Comparison of ENCODE assay signal across 34 mouse cellular contexts in genomic region chr6:55345264-55345663, GRCm38 (mm10). TPM values are rescaled to one million over a fixed set of nuclear protein-coding genes. Genes with fewer than 3 reads are reported as not detected.
DNase-seq lines count a peak whose midpoint lies in the region; ATAC-seq and TF ChIP-seq lines count a peak whose summit lies in the region.
"Had no signal": no experiment of that assay in that cellular context is flagged by ENCODE, and none has a peak within 500 bp of the region (broad histone marks: within the 10 kb centered on the region; RNA-seq: fewer than 3 reads in every experiment).

No protein-coding gene starts in this region.

- H3K9ac ChIP-seq in heart, embryonic 12.5 days, result no peak overlapping the region
- H3K9ac ChIP-seq in liver, embryonic 15.5 days, result no peak overlapping the region
- H3K9ac ChIP-seq in liver, embryonic 12.5 days, result no peak overlapping the region
- H3K9ac ChIP-seq: forebrain, embryonic 15.5 days; hindbrain, embryonic 13.5 days; limb, embryonic 15.5 days; midbrain, embryonic 13.5 days; stomach, embryonic 15.5 days had no signal

- intact Hi-C loops in gastrocnemius, adult 2 months (cut with DNase I), result no loop called here

- WGBS in heart, embryonic 12.5 days, result 87% methylated on average over 10 of the region's 10 CpGs
- WGBS in liver, embryonic 15.5 days (ENCODE audit: insufficient replicate concordance), result 89% methylated on average over 10 of the region's 10 CpGs
- 90% methylated on average over 10 of the region's 10 CpGs for WGBS in liver, embryonic 12.5 days (ENCODE audit: insufficient replicate concordance)

- peak overlapping the region; percentile 70 for H3K4me3 ChIP-seq in gastrocnemius, adult 2 months
- H3K4me3 ChIP-seq in heart, embryonic 12.5 days, result no peak overlapping the region
- no peak overlapping the region for H3K4me3 ChIP-seq in liver, embryonic 15.5 days (replicated peaks)
- H3K4me3 ChIP-seq in liver, embryonic 12.5 days, result no peak overlapping the region
- H3K4me3 ChIP-seq in brown adipose tissue, adult 24 weeks (ENCODE audit: insufficient read depth, low read depth, low read length), result no peak overlapping the region
- H3K4me3 ChIP-seq: forebrain, embryonic 15.5 days; hindbrain, embryonic 13.5 days; limb, embryonic 10.5 days; limb, embryonic 15.5 days; midbrain, embryonic 13.5 days; stomach, embryonic 15.5 days had no signal

- H3K4me2 ChIP-seq in heart, embryonic 12.5 days, result no peak overlapping the region
- no peak overlapping the region for H3K4me2 ChIP-seq in liver, embryonic 15.5 days
- no peak overlapping the region for H3K4me2 ChIP-seq in liver, embryonic 12.5 days
- H3K4me2 ChIP-seq: forebrain, embryonic 15.5 days; hindbrain, embryonic 13.5 days; limb, embryonic 15.5 days; midbrain, embryonic 13.5 days; stomach, embryonic 15.5 days had no signal

- no peaks in the 10 kb centered on the region for H3K36me3 ChIP-seq in heart, embryonic 12.5 days
- peaks cover 58% of the 10 kb centered on the region for H3K36me3 ChIP-seq in liver, embryonic 15.5 days (replicated peaks)
- H3K36me3 ChIP-seq in liver, embryonic 12.5 days, result peaks cover 17% of the 10 kb centered on the region; the same call in 1 of the 2 replicates
- H3K36me3 ChIP-seq: forebrain, embryonic 15.5 days; G1E; limb, embryonic 10.5 days; midbrain, embryonic 13.5 days; stomach, embryonic 15.5 days had no signal

- peak; percentile 36 for DNase-seq in gastrocnemius, adult 2 months
- no peak for DNase-seq in gastrocnemius, postnatal 25 days
- peak; percentile 3 for DNase-seq in heart, postnatal 4 days
- DNase-seq: adrenal gland, adult 8-10 months; cerebellum, adult 11 months; cerebellum, adult 9-10 months; cerebellum, postnatal 36 days; layer of hippocampus, postnatal 36 days; right cerebral cortex, postnatal 25 days; thymus, postnatal 25 days had no signal

- peaks cover 10% of the 10 kb centered on the region; the same call in 1 of the 2 replicates for H3K27me3 ChIP-seq in heart, embryonic 12.5 days (replicated peaks)
- no peaks in the 10 kb centered on the region for H3K27me3 ChIP-seq in liver, embryonic 15.5 days
- no peaks in the 10 kb centered on the region for H3K27me3 ChIP-seq in liver, embryonic 12.5 days (replicated peaks)
- H3K27me3 ChIP-seq: forebrain, embryonic 15.5 days; hindbrain, embryonic 13.5 days; limb, embryonic 15.5 days; midbrain, embryonic 13.5 days; stomach, embryonic 15.5 days had no signal

- no peak for TF ChIP-seq CTCF in gastrocnemius, adult 2 months (IDR thresholded peaks at IDR 0.05)

- no peak for ATAC-seq in heart, embryonic 12.5 days (ENCODE audit: insufficient number of reproducible peaks, low FRiP score)
- no peak for ATAC-seq in liver, embryonic 15.5 days (ENCODE audit: insufficient read depth)
- no peak for ATAC-seq in liver, embryonic 12.5 days
- ATAC-seq: forebrain, embryonic 15.5 days; intestine, embryonic 16.5 days; lung, postnatal 0 days; midbrain, embryonic 13.5 days had no signal

- H3K9me3 ChIP-seq in heart, embryonic 12.5 days (replicated peaks), result peaks cover 7% of the 10 kb centered on the region; the same call in 1 of the 2 replicates
- H3K9me3 ChIP-seq in liver, embryonic 15.5 days (replicated peaks), result no peaks in the 10 kb centered on the region
- no peaks in the 10 kb centered on the region for H3K9me3 ChIP-seq in liver, embryonic 12.5 days (replicated peaks)
- H3K9me3 ChIP-seq: forebrain, embryonic 15.5 days; G1E; limb, embryonic 10.5 days; limb, embryonic 15.5 days; stomach, embryonic 15.5 days had no signal

- peak overlapping the region; percentile 87 for H3K27ac ChIP-seq in gastrocnemius, adult 2 months
- H3K27ac ChIP-seq in heart, embryonic 12.5 days (ENCODE audit: poor library complexity, severe bottlenecking), result no peak overlapping the region
- H3K27ac ChIP-seq in liver, embryonic 15.5 days (replicated peaks), result peak overlapping the region; percentile 51; the same call in 1 of the 2 replicates
- no peak overlapping the region for H3K27ac ChIP-seq in liver, embryonic 12.5 days
- peak overlapping the region; percentile 38; the same call in 1 of the 2 replicates for H3K27ac ChIP-seq in brown adipose tissue, adult 24 weeks (replicated peaks; ENCODE audit: low read depth, low read length)
- H3K27ac ChIP-seq: forebrain, embryonic 15.5 days; hindbrain, embryonic 13.5 days; kidney, postnatal 0 days; limb, embryonic 10.5 days; limb, embryonic 15.5 days; macrophage; midbrain, embryonic 13.5 days; stomach, embryonic 15.5 days had no signal

- H3K4me1 ChIP-seq in heart, embryonic 12.5 days (replicated peaks), result peaks cover 34% of the 10 kb centered on the region
- peaks cover 90% of the 10 kb centered on the region for H3K4me1 ChIP-seq in liver, embryonic 15.5 days (replicated peaks)
- peaks cover 77% of the 10 kb centered on the region for H3K4me1 ChIP-seq in liver, embryonic 12.5 days
- H3K4me1 ChIP-seq in brown adipose tissue, adult 24 weeks (ENCODE audit: control insufficient read depth, insufficient read depth, insufficient read length, low read length), result peaks cover 3% of the 10 kb centered on the region

RNA-seq across cellular contexts. Expression of gene Aqp1, which starts 9.0 kb away (rescaled TPM):
- 100 to 1,000 TPM; 251 to 256 TPM for total RNA-seq in gastrocnemius, adult 2 months (2021)
- total RNA-seq in gastrocnemius, postnatal 25 days (2021), result 100 to 1,000 TPM; 203 to 271 TPM
- 10 to 100 TPM; 87.4 to 98.8 TPM for total RNA-seq in heart, postnatal 4 days (2021)
- 23.0 and 23.5 TPM in 2 replicates for polyA plus RNA-seq in heart, embryonic 12.5 days (2016; fragmentation: Nextera tagmentation; extraction: Ambion mirVana)
- polyA plus RNA-seq in liver, embryonic 15.5 days (2015; fragmentation: Nextera tagmentation; extraction: Ambion mirVana), result 75.8 and 85.1 TPM in 2 replicates
- 29.1 and 29.5 TPM in 2 replicates for polyA plus RNA-seq in liver, embryonic 12.5 days (2016; fragmentation: Nextera tagmentation; extraction: Ambion mirVana)
- 63.6 and 153 TPM in 2 replicates for polyA plus RNA-seq in brown adipose tissue, adult 24 weeks (2012; ENCODE audit: insufficient read depth, insufficient read length, missing spikeins)
- polyA plus RNA-seq: G1E, macrophage had no signal

RNA-seq across cellular contexts. Expression of gene Ghrhr, which starts 30.8 kb away (rescaled TPM):
- not detected for total RNA-seq in gastrocnemius, adult 2 months (2021)
- total RNA-seq in gastrocnemius, postnatal 25 days (2021), result not detected
- total RNA-seq in heart, postnatal 4 days (2021), result not detected
- not detected in 2 replicates for polyA plus RNA-seq in heart, embryonic 12.5 days (2016; fragmentation: Nextera tagmentation; extraction: Ambion mirVana)
- 0.08 TPM in 1 of 2 replicates, not detected in the other for polyA plus RNA-seq in liver, embryonic 15.5 days (2015; fragmentation: Nextera tagmentation; extraction: Ambion mirVana)
- not detected in 2 replicates for polyA plus RNA-seq in liver, embryonic 12.5 days (2016; fragmentation: Nextera tagmentation; extraction: Ambion mirVana)
- not detected in 2 replicates for polyA plus RNA-seq in brown adipose tissue, adult 24 weeks (2012; ENCODE audit: insufficient read depth, insufficient read length, missing spikeins)
- total RNA-seq: adrenal gland, adult 8-10 months; adrenal gland, postnatal 4 days; gastrocnemius, adult 8-10 months; granulocyte monocyte progenitor cell, adult 5-6 weeks; heart, postnatal 36 days; layer of hippocampus, postnatal 36 days; megakaryocyte-erythroid progenitor cell, adult 5-6 weeks had no signal
- polyA plus RNA-seq: embryonic facial prominence, embryonic 11.5 days; forebrain, embryonic 15.5 days; G1E; heart, embryonic 14.5 days; hindbrain, embryonic 13.5 days; limb, embryonic 10.5 days; limb, embryonic 15.5 days; liver, embryonic 16.5 days; macrophage; midbrain, embryonic 13.5 days; neural tube, embryonic 14.5 days; stomach, embryonic 15.5 days had no signal

Comparison
In these comparisons a context has a peak if more than half of its experiments do, and no peak if none do; other contexts are left out.
1. H3K27ac ChIP-seq: peak in gastrocnemius, adult 2 months (single experiment), liver, embryonic 15.5 days (single experiment) and brown adipose tissue, adult 24 weeks (single experiment); none in heart, embryonic 12.5 days (single experiment) and liver, embryonic 12.5 days (single experiment).